Mouse (Mus musculus) neural tube, embryonic 10.5 days (tissue): ENCODE results near the gene Rnps1.

ENCODE experiments used
- DNase-seq: peaks from one replicate; pipeline ENCODE4 v3.0.0-alpha.2; 2017; ENCODE audit warnings: low spot score; ENCODE audit errors: extremely low spot score

Rnps1 gene

DNA sequence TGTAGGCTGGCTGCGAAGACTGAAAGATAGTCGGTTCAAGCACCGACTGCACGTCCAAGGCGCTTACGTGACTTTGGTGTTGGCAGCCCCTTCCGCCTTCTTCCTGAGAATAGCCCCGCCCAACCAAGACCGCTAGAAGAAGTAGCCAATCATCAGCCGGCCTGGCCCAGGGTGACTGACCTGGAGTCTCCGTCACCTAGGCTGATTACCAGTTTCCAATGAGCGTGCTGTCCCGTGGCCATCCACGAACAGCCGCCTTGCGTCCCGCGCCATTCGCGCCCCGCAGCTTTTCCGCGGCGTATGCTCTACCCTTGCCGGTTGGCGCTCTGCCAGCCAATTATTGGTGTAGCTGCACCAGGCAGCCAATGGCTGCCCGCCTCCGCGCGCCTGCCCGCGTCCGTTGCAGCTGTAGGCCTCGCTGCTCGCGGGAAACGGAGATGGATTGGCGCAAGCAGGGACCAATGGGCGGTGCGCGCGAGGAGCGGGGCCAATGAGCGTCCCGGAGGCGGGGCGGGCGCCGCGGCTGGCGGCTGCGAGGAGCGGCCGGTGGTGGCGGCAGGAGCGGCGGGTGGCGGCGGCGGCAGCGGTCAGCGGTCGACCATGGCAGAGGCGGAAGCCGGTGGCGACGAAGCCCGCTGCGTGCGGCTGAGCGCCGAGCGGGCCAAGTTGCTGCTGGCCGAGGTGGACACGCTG lies 55.7 kb downstream of the Rnps1 start, which contains the start of the genes E4f1 and Pgp:
E4f1 (minus strand) TSS at position 404 of the 693 bp plus-strand sequence.
Pgp (plus strand) TSS at position 483 of the 693 bp plus-strand sequence.
- DNase-seq, result peak; percentile 98

DNA sequence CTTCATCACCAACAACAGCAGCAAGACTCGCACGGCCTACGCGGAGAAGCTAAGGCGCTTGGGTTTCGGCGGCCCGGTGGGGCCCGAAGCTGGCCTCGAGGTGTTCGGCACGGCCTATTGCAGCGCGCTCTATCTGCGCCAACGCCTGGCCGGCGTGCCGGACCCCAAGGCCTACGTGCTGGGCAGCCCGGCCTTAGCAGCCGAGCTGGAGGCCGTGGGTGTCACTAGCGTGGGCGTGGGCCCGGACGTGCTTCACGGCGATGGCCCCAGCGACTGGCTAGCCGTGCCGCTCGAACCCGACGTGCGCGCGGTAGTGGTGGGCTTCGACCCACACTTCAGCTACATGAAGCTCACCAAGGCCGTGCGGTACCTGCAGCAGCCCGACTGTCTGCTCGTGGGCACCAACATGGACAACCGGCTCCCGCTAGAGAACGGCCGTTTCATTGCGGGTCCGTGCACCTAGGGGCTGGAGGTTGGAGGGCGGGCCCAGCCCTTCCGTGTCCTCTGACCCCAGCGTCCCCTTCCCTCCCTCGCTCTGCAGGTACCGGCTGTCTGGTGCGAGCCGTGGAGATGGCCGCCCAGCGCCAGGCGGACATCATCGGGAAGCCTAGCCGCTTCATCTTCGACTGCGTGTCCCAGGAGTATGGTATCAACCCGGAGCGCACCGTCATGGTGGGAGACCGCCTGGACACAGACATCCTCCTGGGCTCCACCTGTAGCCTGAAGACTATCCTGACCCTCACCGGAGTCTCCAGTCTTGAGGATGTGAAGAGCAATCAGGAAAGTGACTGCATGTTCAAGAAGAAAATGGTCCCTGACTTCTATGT lies 56.5 kb downstream of the Rnps1 start:
- DNase-seq, result no peak

DNA sequence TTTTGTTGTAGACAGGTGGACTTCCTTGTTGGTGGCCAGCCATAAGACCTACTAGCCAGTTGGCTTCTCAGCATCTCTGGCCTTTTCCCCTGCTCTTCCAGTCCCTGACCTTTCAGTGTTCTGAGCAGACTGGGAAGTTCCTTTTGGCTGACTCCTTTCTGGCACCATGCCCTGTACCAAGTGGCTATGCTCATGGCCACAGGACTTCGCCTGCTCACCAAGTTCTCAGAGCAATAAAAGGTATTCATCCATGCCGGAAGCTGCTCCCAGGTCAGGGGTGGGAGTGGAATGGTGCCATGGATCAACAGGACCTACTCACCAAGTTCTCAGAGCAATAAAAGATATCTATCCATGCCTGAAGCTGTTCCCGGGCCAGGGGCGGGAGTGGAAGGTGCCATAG lies 58.1 kb downstream of the Rnps1 start:
- no peak for DNase-seq

DNA sequence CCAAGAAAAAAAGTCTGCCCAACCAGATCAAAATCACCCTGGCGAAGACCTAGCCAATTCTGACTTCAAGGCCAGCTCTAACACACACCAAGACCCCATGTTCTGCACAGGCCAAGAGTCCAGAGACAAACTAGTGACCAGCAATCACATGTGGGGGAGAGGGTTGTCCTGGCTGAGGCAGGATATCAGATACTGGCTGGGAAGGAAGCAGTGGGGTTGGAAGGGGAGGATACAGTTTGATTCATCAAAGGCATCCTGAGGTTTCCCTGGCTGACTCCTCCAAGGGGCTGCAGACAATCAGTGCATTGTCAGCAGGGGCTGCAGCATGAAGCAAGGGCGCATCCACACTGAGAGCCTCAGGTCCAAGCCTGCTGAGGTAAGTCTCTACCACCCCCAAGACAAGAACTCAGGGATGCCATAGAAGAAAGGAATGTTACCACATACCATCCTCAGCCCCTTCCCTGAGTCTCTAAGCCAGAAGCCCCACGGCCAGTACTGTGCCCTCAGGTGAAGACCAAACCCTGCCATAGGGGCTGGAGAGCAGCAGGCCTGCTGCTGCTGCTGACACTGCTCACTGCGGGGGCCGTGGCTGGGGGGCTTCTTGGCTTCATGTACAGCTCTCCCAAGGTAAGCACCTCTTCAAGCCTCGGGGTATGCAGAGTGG lies 59.4 kb downstream of the Rnps1 start, which contains the start of gene Bricd5:
Bricd5 (plus strand) TSS at position 273 of the 664 bp plus-strand sequence.
- DNase-seq, result no peak

DNA sequence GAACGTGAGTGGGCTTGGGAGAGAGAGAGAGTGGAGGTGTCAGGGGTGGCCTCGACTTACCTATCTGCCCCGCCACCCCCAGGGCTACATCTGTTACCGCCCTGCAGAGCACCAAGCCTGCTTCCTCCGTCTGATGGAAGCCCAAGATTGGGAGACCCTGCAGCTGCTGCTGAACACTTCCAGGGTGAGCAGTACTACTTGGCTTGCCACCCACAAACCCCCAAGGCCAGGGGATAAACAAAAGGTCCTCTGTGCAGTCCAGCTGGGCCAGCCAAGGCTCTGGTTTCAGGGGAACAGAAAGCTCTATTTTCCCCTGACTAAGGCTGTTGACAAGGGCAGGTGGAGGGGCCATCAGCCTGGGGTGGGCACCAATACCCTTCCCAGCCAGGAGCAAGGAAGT lies 60.2 kb downstream of the Rnps1 start:
- DNase-seq, result no peak
